Mouse (Mus musculus) frontal cortex, adult 2 months (tissue): Measurements from ENCODE around the gene Cenpi. TPM values are rescaled to one million over a fixed set of nuclear protein-coding genes. Genes with fewer than 3 reads are reported as not detected.

Source experiments
- DNase-seq, 2 experiments: peaks; one replicate each; pipeline ENCODE4 v3.0.0; 2022; ENCODE audit warnings: low spot score in 1 of 2; ENCODE audit errors: extremely low spot score in 1 of 2
- polyA plus RNA-seq: library from polyadenylated mRNA; depleted of rRNA; stranded (reverse); fragments of >200 nt; gene quantifications from 2 replicates; pipeline ENCODE4 v1.2.3, GENCODE M21; 2012; rRNA removed

Gene Cenpi
- polyA plus RNA-seq, 1 experiment, result 0.54 TPM

GRCm38 (mm10) chrX:134359336-134359735 lies 51.5 kb downstream of the Cenpi start:
- no peak for DNase-seq

- DNase-seq, result no peak
Measured at GRCm38 (mm10) chrX:134362156-134362555, 54.3 kb downstream of the Cenpi start.

- DNase-seq, result no peak
Measured at GRCm38 (mm10) chrX:134365421-134365820, 57.5 kb downstream of the Cenpi start.

DNA sequence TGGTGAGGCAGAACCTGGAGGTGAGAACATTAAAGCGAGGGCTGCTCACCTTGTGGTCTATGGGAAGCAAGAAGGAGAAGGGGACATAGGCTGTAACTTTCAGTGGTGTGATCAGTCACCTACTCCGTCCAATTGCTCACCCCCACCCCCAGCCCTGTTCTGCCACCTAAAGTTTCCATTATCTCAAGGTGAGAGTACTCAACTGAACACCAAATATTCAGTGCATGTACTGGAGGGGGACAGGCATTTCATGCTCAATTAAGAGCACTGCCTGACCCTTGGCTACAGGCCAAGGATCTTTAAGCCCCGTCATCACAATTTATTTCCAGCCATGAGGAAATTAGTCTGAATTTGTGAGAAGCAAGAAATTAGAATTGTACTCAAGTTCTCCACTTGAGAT lies 58.7 kb downstream of the Cenpi start:
- no peak for DNase-seq

DNA sequence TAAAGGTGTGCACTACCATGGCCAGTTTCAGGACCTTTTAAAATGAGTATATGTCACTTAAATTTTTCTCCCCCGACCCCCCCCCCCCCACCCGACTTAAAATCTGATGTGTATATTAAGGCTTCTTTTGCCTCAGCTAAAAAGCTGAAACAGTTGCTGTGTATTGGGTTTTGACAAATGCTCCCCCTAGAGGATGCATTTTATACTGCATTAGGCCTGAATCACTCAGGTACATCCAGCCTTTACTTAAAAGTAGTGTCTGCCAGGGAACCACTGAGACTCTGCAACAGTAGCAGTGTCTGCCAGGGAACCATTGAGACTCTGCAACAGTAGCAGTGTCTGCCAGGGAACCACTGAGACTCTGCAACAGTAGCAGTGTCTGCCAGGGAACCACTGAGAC lies 63.4 kb downstream of the Cenpi start:
- DNase-seq, result peak in 1 of 2 experiments; percentile 2

GRCm38 (mm10) chrX:134374190-134374589 lies 66.3 kb downstream of the Cenpi start:
- DNase-seq, result no peak

- DNase-seq, result no peak
Measured at GRCm38 (mm10) chrX:134384896-134385295, 77.0 kb downstream of the Cenpi start.

DNA sequence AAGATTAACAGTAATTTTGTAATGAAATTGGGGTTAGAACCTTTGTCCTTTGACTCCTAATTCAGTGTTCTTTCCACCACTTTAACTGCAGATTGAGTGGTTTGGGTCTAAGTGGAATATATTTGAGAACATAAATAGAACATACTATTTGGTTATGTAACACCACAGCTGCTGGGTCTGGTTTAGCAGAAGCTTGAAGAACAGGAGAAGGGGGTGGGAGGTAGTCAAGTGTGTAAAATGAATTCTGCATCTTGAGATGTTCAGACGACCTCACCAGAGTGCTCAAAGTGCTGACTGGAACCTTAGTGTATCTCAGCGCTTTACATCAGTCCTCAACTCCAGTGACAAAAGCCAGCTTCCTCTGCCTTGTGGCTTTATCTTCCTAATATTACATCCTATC lies 91.1 kb downstream of the Cenpi start:
- DNase-seq, result peak; percentile 29 to 62

- no peak for DNase-seq
Measured at GRCm38 (mm10) chrX:134403863-134404583, 96.1 kb downstream of the Cenpi start, which contains the start of gene Drp2. Gene Drp2, plus strand, starts transcription at chrX:134404551.

GRCm38 (mm10) chrX:134404584-134404955 lies 96.7 kb downstream of the Cenpi start:
- DNase-seq, result peak in 1 of 2 experiments; percentile 39

DNA sequence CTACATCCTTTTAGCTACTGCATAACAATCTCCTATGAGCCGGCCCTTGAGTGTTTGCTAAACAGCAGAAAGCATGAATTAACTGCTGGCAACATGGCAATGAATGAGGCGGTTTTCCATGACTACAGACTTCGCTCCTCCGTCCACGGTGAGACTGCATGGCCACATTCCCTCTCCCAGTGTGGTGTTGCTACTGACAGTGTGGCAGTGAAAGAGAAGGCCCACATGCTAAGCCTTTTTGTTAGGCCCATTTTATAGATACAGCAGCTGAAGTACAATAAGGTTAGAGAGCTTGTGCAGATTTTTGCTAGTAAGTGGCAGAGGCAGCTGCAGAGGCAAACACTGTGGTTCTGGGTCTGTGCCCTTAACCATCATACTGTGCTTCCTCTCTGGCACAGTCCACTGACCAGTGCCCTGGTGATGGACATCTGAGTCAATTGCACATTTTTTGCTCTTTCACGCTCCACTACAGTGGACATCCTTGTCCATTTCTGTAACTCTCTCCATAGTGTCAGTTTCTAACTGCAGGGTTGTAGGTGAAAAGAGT lies 101.5 kb downstream of the Cenpi start:
- DNase-seq, result no peak

GRCm38 (mm10) chrX:134412096-134412495 lies 104.2 kb downstream of the Cenpi start:
- no peak for DNase-seq

Other genes with a start within 250 kb of the Cenpi start
- gene Cstf2, start 248.9 kb upstream of the Cenpi start, polyA plus RNA-seq, result 93.6 and 115 TPM in 2 replicates
- 2.8 and 3.0 TPM in 2 replicates for gene Xkrx, start 146.0 kb upstream of the Cenpi start, polyA plus RNA-seq
- not detected in 2 replicates for gene Arl13a, start 120.6 kb upstream of the Cenpi start, polyA plus RNA-seq
- 0.16 and 0.29 TPM in 2 replicates for gene Nox1, start 86.1 kb upstream of the Cenpi start, polyA plus RNA-seq
- 11.1 and 11.5 TPM in 2 replicates for gene Trmt2b, start 31.1 kb upstream of the Cenpi start, polyA plus RNA-seq
- gene Tmem35a, start 12.9 kb upstream of the Cenpi start, polyA plus RNA-seq, result 79.8 and 80.7 TPM in 2 replicates
- gene Drp2, start 96.5 kb downstream of the Cenpi start, polyA plus RNA-seq, result 48.8 and 48.9 TPM in 2 replicates
- gene Taf7l, start 168.4 kb downstream of the Cenpi start, polyA plus RNA-seq, result 0.11 and 0.46 TPM in 2 replicates
- 13.0 and 13.1 TPM in 2 replicates for gene Timm8a1, start 233.8 kb downstream of the Cenpi start, polyA plus RNA-seq